Mouse (Mus musculus) heart, postnatal 0 days (tissue): ENCODE results near the gene Dusp1. TPM values are rescaled to one million over a fixed set of nuclear protein-coding genes. Genes with fewer than 3 reads are reported as not detected.

Source experiments
- ATAC-seq: fragments of 200-750 bp; cut with Nextera tagmentation; 2 replicates; pipeline ENCODE4 v1.8.0; 2017; ENCODE audit warnings: low read depth, moderate number of reproducible peaks, moderate library complexity; ENCODE audit not compliant: insufficient read depth
- DNase-seq: peaks from one replicate; pipeline ENCODE4 v3.0.0-alpha.2; 2016; ENCODE audit warnings: low spot score
- H3K27ac ChIP-seq: fragments of 300-500 bp; sonication (generic); 2 replicates; pipeline ENCODE4 v1.5.1; 2014; ENCODE audit warnings: low read depth, mild to moderate bottlenecking
- H3K27me3 ChIP-seq: fragments of 300-500 bp; sonication (generic); 2 replicates; pipeline ENCODE4 v1.6.1; 2014; ENCODE audit warnings: low read length, mixed read lengths; ENCODE audit not compliant: control insufficient read depth, insufficient read depth
- H3K36me3 ChIP-seq: fragments of 300-500 bp; sonication (generic); replicated peaks from 2 replicates; pipeline ENCODE4 v1.6.1; 2014; ENCODE audit warnings: low read length, mixed read lengths; ENCODE audit not compliant: control insufficient read depth, insufficient read depth
- H3K4me1 ChIP-seq: fragments of 300-500 bp; sonication (generic); 2 replicates; pipeline ENCODE4 v1.6.1; 2014; ENCODE audit warnings: antibody characterized with exemption; ENCODE audit not compliant: control insufficient read depth, insufficient read depth
- H3K4me2 ChIP-seq: fragments of 300-500 bp; sonication (generic); 2 replicates; pipeline ENCODE4 v1.6.1; 2014; ENCODE audit warnings: low read depth, mild to moderate bottlenecking, low read length, moderate library complexity
- H3K4me3 ChIP-seq: fragments of 300-500 bp; sonication (generic); 2 replicates; pipeline ENCODE4 v1.5.1; 2014; ENCODE audit warnings: low read depth, low read length
- H3K9ac ChIP-seq: fragments of 300-500 bp; sonication (generic); replicated peaks from 2 replicates; pipeline ENCODE4 v1.6.1; 2014; ENCODE audit warnings: low read depth, low read length, mixed read lengths
- H3K9me3 ChIP-seq: fragments of 300-500 bp; sonication (generic); replicated peaks from 2 replicates; pipeline ENCODE4 v1.6.1; 2016; ENCODE audit warnings: low read length; ENCODE audit not compliant: control insufficient read depth
- CTCF ChIP-seq: IDR thresholded peaks from 2 replicates; pipeline ENCODE4 v1.5.1; 2016; ENCODE audit warnings: antibody characterized with exemption, control low read depth, low read depth
- EP300 ChIP-seq: IDR thresholded peaks from 2 replicates; pipeline ENCODE4 v1.6.1; 2016; ENCODE audit warnings: antibody characterized with exemption, low read depth
- microRNA-seq: library from miRNA; unstranded; fragments of <30 nt; microRNA quantifications from one replicate; pipeline ENCODE4, GENCODE M21; 2016
- polyA plus RNA-seq: library from polyadenylated mRNA; unstranded; fragments of >200 nt; fragmentation: Nextera tagmentation; extraction: Ambion mirVana; gene quantifications from 2 replicates; pipeline ENCODE4 v1.2.1, GENCODE M21; 2015
- total RNA-seq: library from RNA; depleted of rRNA; stranded (reverse); fragments of >200 nt; gene quantifications from 2 replicates; pipeline ENCODE4 v1.2.3, GENCODE M21; 2014; ENCODE audit warnings: low replicate concordance; rRNA removed

Gene Dusp1
- total and polyA plus RNA-seq, 2 experiments from 2014 or later = 23.1 to 114 TPM

- H3K27me3 ChIP-seq = no peaks in the 10 kb centered on the region
- no peak overlapping the region for H3K27ac ChIP-seq
- H3K4me1 ChIP-seq = no peaks in the 10 kb centered on the region
- H3K9me3 ChIP-seq = no peaks in the 10 kb centered on the region
- no peak for TF ChIP-seq CTCF
- TF ChIP-seq EP300 = no peak
- H3K9ac ChIP-seq = no peak overlapping the region
- no peak for ATAC-seq
- H3K4me2 ChIP-seq = no peak overlapping the region
- H3K4me3 ChIP-seq = no peak overlapping the region
- H3K36me3 ChIP-seq = no peaks in the 10 kb centered on the region
- no peak for DNase-seq
These were observed 104.4 kb downstream of the Dusp1 start for GRCm38 (mm10) chr17:26457506-26457905.

Small RNAs within 50 kb of the gene (microRNA-seq; reads per million reads assigned to microRNA genes)
- not detected for gene Gm22420

Other genes starting within 250 kb of the Dusp1 start
- gene Neurl1b, start 147.3 kb downstream of the Dusp1 start, total RNA-seq = 66.1 and 143 TPM in 2 replicates
- 1.2 and 1.6 TPM in 2 replicates for gene Neurl1b, start 147.3 kb downstream of the Dusp1 start, polyA plus RNA-seq
- gene Ergic1, start 639 bp downstream of the Dusp1 start, total RNA-seq = 148 and 152 TPM in 2 replicates
- 50.8 and 53.3 TPM in 2 replicates for gene Ergic1, start 639 bp downstream of the Dusp1 start, polyA plus RNA-seq
- 224 and 298 TPM in 2 replicates for gene Atp6v0e, start 101.1 kb upstream of the Dusp1 start, total RNA-seq
- gene Atp6v0e, start 101.1 kb upstream of the Dusp1 start, polyA plus RNA-seq = 206 and 223 TPM in 2 replicates
- gene Crebrf, start 153.5 kb upstream of the Dusp1 start, total RNA-seq = 13.6 and 23.8 TPM in 2 replicates
- 11.8 and 17.3 TPM in 2 replicates for gene Crebrf, start 153.5 kb upstream of the Dusp1 start, polyA plus RNA-seq
- 45.6 and 58.6 TPM in 2 replicates for gene Bnip1, start 218.9 kb upstream of the Dusp1 start, total RNA-seq
- gene Bnip1, start 218.9 kb upstream of the Dusp1 start, polyA plus RNA-seq = 50.5 and 50.9 TPM in 2 replicates